Mouse (Mus musculus) cerebellum, adult 9-11 months (tissue): Measurements from ENCODE around the gene Uggt1.
A peak's percentile ranks its signal among the peaks of the same experiment; 100 is the strongest.

Experiments used
- DNase-seq: peaks from one replicate; pipeline ENCODE4 v3.0.0; 2022

Uggt1 gene

DNA sequence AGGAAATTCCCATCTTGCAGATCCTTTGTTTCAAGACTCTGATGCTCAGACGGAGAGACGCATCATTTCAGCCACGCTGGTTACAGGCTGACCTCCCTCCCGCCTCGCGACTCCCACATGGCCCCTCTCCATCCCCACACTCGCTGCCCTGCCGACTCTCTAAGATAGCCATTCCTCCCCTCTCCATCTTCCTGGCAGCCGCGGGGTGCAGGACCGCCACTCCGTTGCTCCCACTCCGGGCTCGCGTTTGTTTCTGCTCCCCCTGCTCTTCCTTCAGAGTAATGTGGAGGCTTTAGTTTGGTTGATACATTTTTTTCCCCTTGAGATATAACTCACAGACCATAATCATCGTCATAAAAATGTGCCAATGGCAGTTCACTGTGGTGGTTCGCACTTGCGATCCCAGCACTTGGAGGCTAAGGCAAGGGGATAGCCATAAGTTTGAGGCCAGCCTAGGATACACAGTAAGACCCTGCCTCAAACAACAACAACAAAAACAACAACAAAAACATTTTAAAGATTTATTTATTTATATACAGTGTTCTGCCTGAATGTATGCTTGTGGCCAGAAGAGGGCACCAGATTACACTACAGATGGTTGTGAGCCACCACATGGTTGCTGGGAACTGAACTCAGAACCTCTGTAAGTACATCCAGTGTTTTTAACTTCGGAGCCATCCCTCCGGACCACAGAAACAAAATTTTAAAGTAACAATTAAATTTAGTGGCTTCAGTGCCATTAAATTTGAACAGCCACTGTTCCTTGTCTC lies 11.5 kb upstream of the Uggt1 start:
- DNase-seq, result no peak

DNA sequence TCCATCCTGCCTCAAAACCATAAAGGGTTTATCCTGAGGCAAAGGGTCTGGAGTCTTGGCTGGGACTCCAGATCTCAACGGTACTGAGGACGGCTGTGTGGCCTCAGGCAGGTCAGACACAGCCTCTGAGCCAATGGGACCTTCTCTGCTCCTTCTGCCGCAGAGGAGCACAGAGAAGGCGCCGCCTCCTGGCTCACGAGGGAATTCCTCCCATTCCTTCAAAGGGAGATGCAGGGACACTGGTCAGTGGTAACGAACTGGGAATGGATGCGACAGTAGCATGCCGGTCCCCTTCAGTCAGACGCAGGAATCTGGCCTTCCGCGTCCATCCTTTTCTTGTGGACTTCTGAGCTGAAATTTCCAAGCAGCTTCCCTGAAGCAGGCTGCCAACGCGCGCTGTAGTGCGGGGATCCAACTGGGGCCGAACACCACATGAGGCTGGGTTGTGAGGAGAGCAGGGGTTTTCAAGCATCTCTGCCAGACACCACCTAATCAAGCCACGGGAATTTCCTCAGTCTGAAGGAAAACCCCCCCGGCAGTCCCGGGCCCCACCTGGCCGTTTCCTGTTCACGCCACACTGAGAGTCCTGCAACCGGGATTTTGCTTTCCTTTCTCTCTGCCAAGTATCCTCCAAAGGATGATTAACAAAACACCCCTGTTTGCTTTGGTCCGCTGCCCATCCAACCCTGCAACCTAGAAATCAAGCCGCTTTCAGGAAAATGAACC lies 10.3 kb upstream of the Uggt1 start:
- peak; percentile 79 for DNase-seq

DNA sequence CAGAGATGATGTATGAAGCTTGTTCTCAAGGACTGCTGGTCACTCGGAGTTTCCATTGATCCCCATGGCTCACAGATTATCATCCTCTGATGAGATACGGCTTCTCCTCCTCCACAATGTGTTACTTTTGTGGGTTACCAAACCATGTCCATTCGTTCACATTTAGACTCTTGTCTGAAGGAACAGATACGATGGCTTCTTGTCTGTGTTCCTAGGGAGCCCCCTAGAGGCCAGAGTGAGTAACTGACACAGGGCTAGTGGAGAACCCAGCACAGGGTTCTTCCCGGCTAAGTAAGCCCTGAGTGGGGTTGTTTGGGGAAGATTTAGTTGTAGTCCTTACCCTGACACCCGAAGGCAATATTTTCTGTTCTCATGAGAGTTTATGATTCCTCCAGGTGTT lies 8.3 kb upstream of the Uggt1 start:
- DNase-seq, result peak; percentile 77

DNA sequence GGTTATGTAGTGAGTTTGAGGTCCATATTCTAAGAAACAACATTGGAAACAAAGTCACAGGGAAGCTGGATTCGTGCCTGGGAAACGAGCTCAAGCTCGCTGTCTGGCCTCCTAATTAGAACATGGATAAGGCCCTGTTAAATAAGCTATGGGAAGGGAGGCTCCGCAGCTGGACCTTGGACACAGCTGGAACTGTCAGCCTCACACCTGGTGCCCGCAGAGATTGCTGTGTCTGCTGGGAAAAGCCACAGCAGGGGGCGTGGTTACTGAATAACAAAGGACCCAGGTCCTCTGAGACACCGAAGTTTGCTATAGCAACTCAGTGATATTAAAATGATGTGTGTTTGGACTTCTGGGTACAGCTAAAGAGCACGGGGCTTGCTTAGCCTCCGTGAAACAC lies 6.9 kb upstream of the Uggt1 start:
- no peak for DNase-seq

DNA sequence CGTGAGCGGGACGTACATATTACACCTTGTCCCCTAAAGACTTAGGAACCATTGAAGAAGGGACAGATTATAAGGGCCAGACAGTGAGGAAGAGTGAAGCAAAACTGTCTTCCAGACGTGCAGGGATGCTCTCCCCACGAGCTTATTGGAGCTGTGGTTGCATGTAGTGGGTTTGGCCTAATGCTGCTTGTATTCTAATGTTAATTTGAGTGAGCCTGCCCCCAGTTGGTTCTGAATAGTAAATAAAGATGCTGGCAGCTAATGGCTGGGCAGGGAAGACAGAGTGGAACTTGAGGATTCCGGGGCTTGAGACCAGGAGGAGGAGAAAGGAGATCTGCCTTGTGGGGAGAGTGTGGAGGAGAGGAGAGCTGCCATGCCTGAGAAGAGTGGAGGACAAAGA lies 2.2 kb upstream of the Uggt1 start:
- DNase-seq, result no peak

DNA sequence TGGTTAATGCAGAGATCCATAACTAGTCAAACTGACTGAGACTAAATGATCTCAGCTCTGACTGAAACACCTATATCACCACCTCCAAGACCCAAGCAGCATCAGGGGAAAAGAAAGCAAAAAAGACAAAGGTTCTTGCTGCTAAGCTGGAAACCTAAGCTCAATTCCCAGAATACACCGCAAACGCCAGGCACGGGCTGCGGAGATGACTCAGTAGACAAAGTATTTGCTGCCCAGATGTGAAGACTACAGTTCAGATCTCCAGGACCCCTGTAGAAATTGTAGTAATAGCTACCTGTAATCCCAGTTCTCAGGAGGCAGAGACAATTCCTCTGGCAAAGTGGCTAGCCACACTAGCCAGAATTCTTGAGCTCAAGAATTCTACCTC lies 302 bp upstream of the Uggt1 start:
- no peak for DNase-seq

DNA sequence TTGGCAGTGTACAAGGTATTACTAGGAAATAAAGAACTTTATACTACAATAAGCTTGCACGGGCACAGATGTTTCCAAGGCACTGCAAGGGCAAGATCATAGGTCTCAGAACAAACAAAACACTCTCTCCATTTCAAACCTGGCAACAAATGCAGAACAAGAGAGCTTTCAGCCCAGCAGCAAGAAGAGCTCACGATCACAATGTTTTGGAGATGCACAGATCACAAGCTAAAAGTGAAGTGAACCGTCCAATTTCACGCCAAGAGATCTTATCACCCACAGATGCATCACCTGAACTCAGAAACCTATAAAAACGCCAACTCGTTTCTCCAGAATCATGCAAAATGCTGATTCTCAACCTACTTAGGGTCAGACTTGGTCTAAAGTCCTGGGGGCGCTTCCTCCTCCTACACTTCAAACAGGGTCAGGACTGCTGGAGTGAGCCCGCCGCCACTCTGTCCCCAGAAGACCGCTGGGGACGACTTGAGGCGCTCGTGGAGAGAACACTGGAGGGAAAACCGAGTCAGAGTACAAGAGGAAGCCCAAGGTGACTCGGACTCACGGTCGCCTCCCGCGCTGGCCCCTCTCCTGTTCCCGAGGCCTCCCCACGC lies 968 bp downstream of the Uggt1 start:
- DNase-seq, result no peak

DNA sequence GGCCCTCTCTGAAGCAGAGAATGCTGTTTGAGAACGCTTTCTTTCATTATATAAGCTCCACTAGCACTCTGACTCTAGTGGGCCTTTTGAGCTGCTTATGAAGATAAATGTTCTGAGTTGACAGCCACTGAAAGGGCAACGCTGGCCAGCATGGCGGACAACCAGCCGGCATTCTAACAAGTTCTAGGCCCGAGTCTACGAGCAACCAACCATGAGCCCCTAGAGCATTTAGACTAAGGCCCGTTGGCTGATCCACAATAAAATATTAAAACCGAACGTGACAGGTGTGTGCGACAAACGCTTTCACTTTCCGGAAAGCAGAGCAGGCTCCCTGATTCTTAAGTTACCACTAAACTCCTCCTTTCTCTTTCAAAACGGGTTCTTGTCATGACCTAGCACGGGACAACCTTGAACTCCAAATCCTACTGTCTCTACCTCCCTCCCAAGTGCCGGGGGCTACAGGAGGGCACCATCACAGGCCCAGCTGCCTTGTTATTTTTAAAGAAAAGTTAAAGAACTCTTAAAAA lies 2.6 kb downstream of the Uggt1 start:
- no peak for DNase-seq

DNA sequence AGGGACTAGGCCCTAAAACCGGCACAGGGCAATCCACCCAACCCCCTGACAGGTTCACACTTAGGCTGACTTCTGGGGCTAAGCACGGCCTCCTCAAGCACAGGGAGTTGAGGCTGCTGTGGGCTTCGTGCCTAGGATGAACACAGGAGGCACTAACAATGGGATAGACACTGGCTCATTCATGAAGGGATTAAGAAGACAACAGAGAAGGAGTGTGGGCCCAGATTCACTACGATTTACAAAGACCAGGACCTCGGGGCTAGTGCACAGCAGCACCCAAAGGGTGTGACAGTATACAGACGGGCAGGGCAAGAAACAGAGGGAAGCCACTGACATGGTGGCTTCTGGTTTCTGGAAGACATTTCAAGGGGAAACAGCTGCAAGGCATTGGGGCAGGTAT lies 4.3 kb downstream of the Uggt1 start:
- no peak for DNase-seq

DNA sequence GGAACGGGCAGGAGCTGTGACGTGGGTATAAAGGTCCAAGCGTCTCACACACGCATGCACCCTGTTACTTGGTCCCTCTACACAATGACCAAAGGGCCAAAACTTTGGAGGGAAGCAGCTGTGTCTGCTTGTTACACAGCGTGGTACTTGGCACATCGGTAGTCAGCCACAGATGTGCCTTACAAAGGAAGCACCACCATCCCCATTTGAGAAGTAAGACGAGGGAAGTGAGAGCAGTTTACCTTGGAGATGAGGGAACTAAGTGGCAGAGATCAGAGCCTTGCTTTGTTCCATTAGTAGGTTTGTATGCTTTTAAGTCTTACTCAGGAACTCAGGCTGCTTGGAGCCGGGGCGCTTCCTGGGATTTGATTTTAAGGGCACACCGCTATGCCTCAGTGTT lies 5.1 kb downstream of the Uggt1 start:
- DNase-seq, result no peak

DNA sequence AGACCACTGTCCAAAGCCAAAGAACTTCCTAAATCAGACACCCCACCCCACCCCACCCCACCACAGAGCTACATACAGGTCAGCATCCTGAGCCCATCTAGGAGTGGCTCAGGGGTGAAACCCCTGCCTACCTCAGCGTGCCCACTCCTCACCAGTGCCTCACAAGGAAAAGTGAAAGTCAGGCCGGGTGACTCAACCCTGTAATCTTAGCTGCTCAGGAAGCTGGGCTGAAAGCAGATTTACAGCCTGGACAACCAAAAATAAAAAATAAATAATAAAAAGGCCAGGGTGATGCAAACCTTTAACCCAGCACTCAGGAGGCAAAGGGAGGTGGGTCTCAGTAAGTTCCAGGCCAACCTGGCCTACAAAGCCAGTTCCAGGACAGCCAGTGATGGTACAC lies 8.7 kb downstream of the Uggt1 start:
- DNase-seq, result no peak

DNA sequence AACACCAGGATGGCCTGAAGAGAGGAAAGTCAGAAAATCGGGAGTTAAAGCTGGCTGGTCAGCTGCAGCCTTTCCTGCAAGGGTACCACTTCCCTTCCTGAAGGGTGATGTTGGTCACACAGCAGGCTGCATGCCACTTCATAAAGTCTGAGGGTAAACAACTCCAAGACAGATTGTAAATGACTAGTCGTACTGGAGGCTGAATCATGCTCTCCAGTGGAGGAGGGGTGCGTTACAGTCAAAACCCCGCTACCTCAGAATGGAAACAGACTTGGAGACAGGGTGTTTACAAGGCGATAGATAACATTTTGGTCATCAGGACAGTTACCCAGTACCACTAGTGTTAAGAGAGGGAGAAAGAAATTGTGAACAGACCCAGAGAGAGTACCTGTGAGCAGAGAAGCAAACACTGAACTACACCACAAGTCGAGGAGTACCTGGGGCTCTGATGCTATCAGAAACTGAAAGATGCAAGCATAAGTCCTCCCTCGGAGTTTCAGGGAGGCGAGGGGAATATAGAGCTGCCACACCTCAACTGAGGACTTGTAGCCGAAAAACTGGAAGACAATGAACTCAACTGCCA lies 9.4 kb downstream of the Uggt1 start:
- no peak for DNase-seq

DNA sequence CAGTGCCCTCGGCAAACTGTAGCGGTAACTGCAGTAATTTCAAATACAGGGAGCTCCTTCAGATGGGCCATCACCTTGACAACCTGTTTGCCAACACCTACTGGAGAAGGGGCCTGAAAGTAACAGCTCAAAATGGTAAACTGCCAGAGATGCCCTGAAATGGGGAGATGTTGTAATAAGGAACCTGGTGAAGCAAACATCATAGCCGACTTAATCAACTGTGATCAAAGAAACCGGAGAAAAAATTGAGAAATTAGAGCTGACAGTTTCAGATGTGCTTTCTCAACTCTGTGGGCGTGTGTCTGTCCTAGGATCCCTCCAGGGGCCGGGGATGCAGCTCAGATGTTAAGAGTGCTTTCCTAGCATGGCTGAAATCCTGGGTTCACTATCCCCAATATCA lies 11.3 kb downstream of the Uggt1 start:
- DNase-seq, result no peak

DNA sequence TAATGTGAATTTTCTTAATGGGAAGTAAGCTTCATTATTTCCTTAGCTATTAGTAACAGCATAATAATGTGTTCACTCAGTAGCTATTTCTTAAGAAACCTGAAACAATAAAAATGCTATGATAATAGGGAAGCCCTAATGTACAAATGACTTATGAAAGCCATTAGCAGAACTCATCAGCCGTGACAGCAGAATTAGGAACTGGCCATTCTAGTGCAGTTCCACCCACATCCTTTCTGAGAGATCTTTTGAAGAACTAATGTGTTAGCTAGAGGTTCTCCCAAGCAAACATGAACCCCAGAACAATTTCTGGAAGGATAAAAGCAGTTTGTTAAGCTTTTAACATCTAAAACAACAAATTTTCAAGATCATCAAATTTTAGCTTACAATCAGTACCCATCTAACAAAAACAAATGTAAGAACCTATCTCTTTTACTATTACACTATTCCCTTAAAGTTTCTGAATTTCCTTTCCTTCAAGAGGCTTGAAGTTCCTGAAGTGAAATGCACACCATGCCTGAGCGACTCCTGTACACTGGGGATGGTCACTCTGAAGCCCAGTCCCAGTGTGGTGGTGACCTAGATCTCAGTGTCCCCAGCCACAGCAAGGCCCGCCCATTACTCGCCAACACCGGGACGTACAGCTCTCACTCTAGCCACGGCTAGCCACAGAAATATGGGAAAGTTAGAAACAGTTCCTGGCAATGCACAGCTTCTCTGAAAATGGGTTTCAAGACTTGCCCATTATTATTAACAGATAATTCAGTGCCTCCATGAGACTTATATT lies 13.4 kb downstream of the Uggt1 start:
- DNase-seq, result no peak

DNA sequence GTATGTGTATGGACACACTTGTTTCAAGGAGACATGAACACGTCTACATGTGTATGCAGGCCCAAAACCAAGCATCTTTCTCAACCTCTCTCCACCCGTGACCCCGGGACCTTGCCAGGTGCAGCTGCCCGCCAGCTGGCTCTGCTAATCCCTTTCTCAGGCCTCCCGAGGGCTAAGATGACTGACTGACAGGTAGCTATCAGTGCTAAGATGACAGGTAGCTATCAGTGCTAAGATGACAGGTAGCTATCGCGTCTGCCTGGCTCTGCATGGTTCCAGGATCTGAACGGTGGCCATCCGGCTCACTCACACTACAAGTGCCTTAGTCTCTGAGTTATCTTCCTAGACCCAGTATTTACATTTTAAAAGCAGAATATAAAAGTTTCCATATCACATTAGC lies 16.1 kb downstream of the Uggt1 start:
- no peak for DNase-seq

DNA sequence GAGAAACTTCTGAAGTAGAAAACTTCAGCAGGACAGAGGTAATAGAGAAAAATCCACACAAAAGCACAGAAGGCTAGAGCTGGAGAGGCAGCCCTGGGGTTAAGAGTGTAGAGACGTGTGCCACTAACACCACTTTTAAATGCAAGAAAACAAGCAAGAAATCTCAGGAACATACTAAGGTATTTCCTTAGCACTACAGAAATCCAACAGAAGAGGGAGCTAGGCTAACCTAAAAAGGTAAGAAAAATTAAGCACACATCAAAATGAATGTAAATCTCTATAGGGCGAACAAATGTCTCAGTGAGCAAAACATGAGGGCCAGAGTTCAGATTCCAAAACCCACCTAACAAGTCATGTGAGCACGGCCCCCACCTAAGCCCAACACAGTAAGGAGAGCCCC lies 19.9 kb downstream of the Uggt1 start:
- no peak for DNase-seq

DNA sequence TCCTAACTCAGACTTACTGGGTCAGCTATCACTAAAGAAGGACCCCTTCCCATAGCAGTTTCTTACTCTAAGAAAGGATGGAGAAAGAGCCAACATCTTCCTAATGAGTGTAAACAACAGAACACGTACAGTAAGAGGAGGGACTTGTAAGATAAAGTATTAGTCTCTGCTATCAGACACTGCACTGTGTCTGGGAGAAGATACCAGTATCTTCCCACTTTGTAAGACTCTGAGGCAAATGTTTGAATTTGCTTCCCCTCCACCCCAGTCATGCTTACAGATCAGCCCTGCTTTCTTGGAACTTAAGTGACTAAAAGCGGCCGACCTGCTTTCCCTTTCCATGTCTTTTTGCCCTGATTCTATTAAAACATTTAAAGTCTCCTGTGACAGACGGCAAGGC lies 30.2 kb downstream of the Uggt1 start:
- no peak for DNase-seq

DNA sequence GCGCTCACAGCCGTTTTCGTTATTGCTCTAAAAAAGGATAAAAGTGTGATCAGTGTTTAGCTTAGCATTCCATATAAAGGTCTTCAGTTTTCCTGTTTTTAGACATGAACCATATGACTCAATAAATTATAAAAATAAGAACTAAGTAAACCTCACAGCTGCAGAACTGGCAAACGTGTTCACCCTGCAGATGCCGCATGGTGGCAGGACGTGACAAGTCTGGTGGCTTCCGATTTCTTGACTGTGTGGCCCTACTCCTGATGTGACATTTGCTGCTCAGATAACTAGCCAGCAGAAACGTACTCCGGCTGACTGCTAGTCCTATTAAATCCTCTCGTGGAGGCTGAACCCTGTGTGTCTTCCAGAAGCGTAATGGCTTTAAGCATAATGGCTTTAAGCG lies 42.8 kb downstream of the Uggt1 start:
- DNase-seq, result no peak

DNA sequence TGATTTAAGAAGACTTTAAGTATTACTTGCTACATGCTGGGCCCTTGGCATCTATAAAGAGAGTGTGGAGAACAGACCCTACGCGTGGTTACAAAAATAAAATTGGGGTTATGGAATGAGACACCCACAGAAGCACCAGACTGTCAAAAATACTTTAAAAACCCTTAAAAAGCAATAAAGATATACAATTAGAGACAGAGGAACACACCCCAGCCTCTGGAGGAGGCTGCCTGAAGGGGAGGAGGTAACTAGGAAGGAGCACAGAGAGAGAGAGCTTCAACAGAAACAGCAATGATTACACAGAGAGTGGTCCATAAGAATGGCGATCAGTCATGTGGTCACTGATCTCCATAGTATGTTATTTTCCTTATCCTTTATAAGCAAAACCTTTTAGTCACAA lies 50.0 kb downstream of the Uggt1 start:
- DNase-seq, result no peak

DNA sequence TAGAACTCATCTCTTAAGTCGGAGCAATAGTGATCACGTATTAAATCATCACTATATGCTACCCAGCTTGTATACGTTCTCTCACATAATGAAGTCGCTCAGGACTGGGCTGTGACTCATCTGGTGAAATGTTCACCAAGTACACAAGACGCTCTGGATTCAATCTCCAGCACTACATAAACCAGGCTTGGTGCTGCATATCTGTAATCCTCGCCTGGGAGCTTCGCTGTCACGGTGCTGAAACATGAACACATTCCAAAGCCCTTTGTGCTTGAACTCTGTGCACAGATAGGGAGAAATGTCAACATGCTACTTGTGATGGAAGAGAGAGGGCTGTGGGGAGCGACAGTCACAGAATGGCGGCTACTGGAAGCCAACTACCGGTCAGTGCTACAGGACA lies 52.6 kb downstream of the Uggt1 start:
- no peak for DNase-seq

DNA sequence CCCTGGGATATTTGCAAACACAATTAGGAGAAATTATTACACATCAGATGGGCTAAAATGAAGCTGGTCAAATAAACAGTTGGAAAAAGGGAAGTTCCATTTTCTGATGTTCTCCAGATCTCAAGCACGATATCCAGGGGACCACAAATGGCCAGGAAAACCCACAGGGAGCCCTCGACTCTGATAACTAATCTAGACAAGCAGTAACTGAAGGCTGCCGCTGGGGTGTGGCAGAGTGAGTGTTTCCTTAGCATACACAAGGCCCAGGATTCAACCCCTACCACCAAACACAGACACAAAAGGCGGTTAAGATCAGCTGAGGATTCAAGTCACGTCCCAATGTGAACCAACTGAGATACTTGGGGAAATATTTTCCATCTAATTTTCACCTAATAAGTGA lies 64.5 kb downstream of the Uggt1 start:
- no peak for DNase-seq

DNA sequence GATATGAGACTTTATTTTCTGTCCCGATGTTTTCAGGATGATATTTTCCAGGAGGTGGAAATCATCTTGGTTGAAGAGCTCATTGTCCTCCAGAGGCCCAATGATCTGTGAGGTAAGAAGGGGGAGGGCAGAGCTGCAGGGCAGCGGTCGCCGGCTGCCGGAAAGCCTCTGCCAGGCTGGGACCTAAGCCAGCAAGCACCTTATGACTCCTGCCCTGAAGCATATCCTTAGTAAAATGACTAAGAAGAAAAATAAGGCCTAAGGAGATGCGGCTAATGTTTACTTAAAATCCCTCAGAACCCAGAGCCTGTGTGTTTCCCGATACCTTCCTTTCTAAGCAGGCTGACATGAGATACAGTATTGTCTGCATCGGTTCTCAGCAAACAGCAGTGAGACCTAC lies 71.1 kb downstream of the Uggt1 start:
- no peak for DNase-seq

DNA sequence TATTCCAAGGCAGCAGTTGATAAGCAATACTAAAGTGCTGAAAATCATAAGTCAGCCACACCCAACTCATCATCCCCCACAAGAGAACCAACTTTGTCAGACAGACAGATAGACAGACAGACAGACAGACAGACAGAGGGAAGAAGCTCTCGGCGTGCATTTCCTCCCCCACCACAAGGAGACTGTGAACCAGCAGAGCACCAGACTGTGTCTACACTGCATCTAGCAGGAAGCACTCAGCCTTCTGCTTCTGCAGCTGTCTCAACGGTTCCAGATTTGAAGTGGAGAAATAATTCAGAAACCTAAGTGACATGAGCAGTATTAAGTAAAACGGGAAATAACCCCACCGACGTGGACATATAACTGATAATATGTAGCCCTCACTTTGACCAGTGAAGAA lies 71.6 kb downstream of the Uggt1 start:
- DNase-seq, result no peak
